Mouse (Mus musculus) bone marrow, adult 2 months (tissue): ENCODE data around the gene Olfr288.
A peak's percentile ranks its signal among the peaks of the same experiment; 100 is the strongest.

ENCODE experiments used
- CTCF ChIP-seq: fragments of 200-500 bp; IDR thresholded peaks from 2 replicates; pipeline ENCODE4 v1.5.1; 2011; ENCODE audit warnings: low read length, control low read depth; ENCODE audit not compliant: control insufficient read depth, insufficient read depth
- POLR2A ChIP-seq: fragments of 200-500 bp; IDR thresholded peaks from 2 replicates; pipeline ENCODE4 v1.6.1; 2011; ENCODE audit warnings: low read depth, mild to moderate bottlenecking, control low read depth, low read length, borderline replicate concordance; ENCODE audit not compliant: control insufficient read depth

- TF ChIP-seq CTCF, result peak; percentile 67
- no peak for TF ChIP-seq POLR2A
Measured at GRCm38 (mm10) chr15:98181132-98181711, 14.1 kb downstream of the Olfr288 start.
